Comparison of ENCODE assay signal across 8 mouse cellular contexts in genomic region chr17:24205908-24206361, GRCm38 (mm10). TPM values are rescaled to one million over a fixed set of nuclear protein-coding genes. Genes with fewer than 3 reads are reported as not detected.
DNase-seq lines count a peak whose midpoint lies in the region; ATAC-seq and TF ChIP-seq lines count a peak whose summit lies in the region.

No protein-coding gene starts in this region.

- no peaks in the 10 kb centered on the region for H3K36me3 ChIP-seq in heart, embryonic 10.5 days
- no peaks in the 10 kb centered on the region for H3K36me3 ChIP-seq in forebrain, embryonic 11.5 days (ENCODE audit: control insufficient read depth, insufficient read depth, low read length)
- H3K36me3 ChIP-seq in intestine, embryonic 15.5 days: no peaks in the 10 kb centered on the region
- no peaks in the 10 kb centered on the region for H3K36me3 ChIP-seq in lung, embryonic 14.5 days (ENCODE audit: insufficient read depth)
- no peaks in the 10 kb centered on the region for H3K36me3 ChIP-seq in small intestine, adult 2 months (ENCODE audit: control insufficient read depth, insufficient read depth, low read length)

- H3K9me3 ChIP-seq in heart, embryonic 10.5 days: no peaks in the 10 kb centered on the region
- H3K9me3 ChIP-seq in forebrain, embryonic 11.5 days (ENCODE audit: control insufficient read depth, low read length): no peaks in the 10 kb centered on the region
- H3K9me3 ChIP-seq in intestine, embryonic 15.5 days: no peaks in the 10 kb centered on the region
- H3K9me3 ChIP-seq in lung, embryonic 14.5 days (ENCODE audit: low read depth, low read length): no peaks in the 10 kb centered on the region

- H3K4me1 ChIP-seq in heart, embryonic 10.5 days: peaks cover 86% of the 10 kb centered on the region
- peaks cover 33% of the 10 kb centered on the region for H3K4me1 ChIP-seq in forebrain, embryonic 11.5 days (replicated peaks; ENCODE audit: control insufficient read depth, insufficient read depth, low read length)
- H3K4me1 ChIP-seq in intestine, embryonic 15.5 days (replicated peaks): peaks cover 77% of the 10 kb centered on the region
- H3K4me1 ChIP-seq in lung, embryonic 14.5 days (ENCODE audit: insufficient read depth): peaks cover 48% of the 10 kb centered on the region
- peaks cover 46% of the 10 kb centered on the region for H3K4me1 ChIP-seq in small intestine, adult 2 months (ENCODE audit: control insufficient read depth, insufficient read depth, insufficient read length, low read length)

- no peak for TF ChIP-seq CTCF in lung, embryonic 14.5 days (IDR thresholded peaks at IDR 0.05; ENCODE audit: low read depth)
- TF ChIP-seq CTCF in small intestine, adult 2 months (IDR thresholded peaks at IDR 0.05; ENCODE audit: extremely low read depth, insufficient read length, insufficient replicate concordance, low read depth, low read length): no peak

- WGBS in heart, embryonic 10.5 days: 6% methylated on average over 15 of the region's 15 CpGs
- 8% methylated on average over 15 of the region's 15 CpGs for WGBS in forebrain, embryonic 11.5 days
- 8% methylated on average over 15 of the region's 15 CpGs for WGBS in intestine, embryonic 15.5 days
- 4% methylated on average over 15 of the region's 15 CpGs for WGBS in lung, embryonic 14.5 days
- 5% methylated on average over 15 of the region's 15 CpGs for WGBS in small intestine, adult 2 months

- peaks cover 39% of the 10 kb centered on the region for H3K27me3 ChIP-seq in heart, embryonic 10.5 days (ENCODE audit: insufficient read depth, poor library complexity, severe bottlenecking)
- H3K27me3 ChIP-seq in forebrain, embryonic 11.5 days (ENCODE audit: control insufficient read depth, insufficient read depth, low read length): peaks cover 23% of the 10 kb centered on the region
- peaks cover 14% of the 10 kb centered on the region for H3K27me3 ChIP-seq in intestine, embryonic 15.5 days (replicated peaks)
- H3K27me3 ChIP-seq in lung, embryonic 14.5 days (ENCODE audit: insufficient read depth, low read length): peaks cover 20% of the 10 kb centered on the region
- peaks cover 23% of the 10 kb centered on the region for H3K27me3 ChIP-seq in small intestine, adult 2 months (ENCODE audit: control insufficient read depth, insufficient read depth, low read length)

- H3K4me3 ChIP-seq in heart, embryonic 10.5 days: peak overlapping the region; percentile 75
- peak overlapping the region; percentile 62 for H3K4me3 ChIP-seq in forebrain, embryonic 11.5 days (ENCODE audit: low read depth, low read length)
- peak overlapping the region; percentile 73 for H3K4me3 ChIP-seq in intestine, embryonic 15.5 days (replicated peaks)
- peak overlapping the region; percentile 71 for H3K4me3 ChIP-seq in lung, embryonic 14.5 days (ENCODE audit: low read depth, low read length)
- peak overlapping the region; percentile 76 for H3K4me3 ChIP-seq in small intestine, adult 2 months (ENCODE audit: low read depth, low read length)

- DNase-seq in heart, embryonic 10.5 days (ENCODE audit: low spot score): no peak
- DNase-seq in heart, adult 8-10 months (ENCODE audit: low spot score): no peak
- peak; percentile 73 for DNase-seq in MEL-GATA-1-ER (ENCODE audit: extremely low read depth, low read depth)
- DNase-seq in forebrain, embryonic 11.5 days (ENCODE audit: low spot score): no peak
- DNase-seq in lung, embryonic 14.5 days: peak; percentile 68
- no peak for DNase-seq in spleen, adult 18-20 months

- ATAC-seq in forebrain, embryonic 11.5 days (replicated peaks; ENCODE audit: low FRiP score): peak; percentile 39
- 0 out of 2 replicates have a peak, but pooled peaks have one; percentile 1 for ATAC-seq in intestine, embryonic 15.5 days
- peak; percentile 3 for ATAC-seq in lung, embryonic 14.5 days (ENCODE audit: insufficient read depth)

- H3K4me2 ChIP-seq in forebrain, embryonic 11.5 days (ENCODE audit: low read depth, low read length, severe bottlenecking): peak overlapping the region; percentile 95
- H3K4me2 ChIP-seq in intestine, embryonic 15.5 days (replicated peaks): peak overlapping the region; percentile 96
- peak overlapping the region; percentile 96 for H3K4me2 ChIP-seq in lung, embryonic 14.5 days

- peak overlapping the region; percentile 70 for H3K9ac ChIP-seq in forebrain, embryonic 11.5 days (ENCODE audit: low read length)
- H3K9ac ChIP-seq in intestine, embryonic 15.5 days: peak overlapping the region; percentile 78
- H3K9ac ChIP-seq in lung, embryonic 14.5 days: peak overlapping the region; percentile 45; the same call in 1 of the 2 replicates

- TF ChIP-seq POLR2A in small intestine, adult 2 months (IDR thresholded peaks at IDR 0.05; ENCODE audit: low read depth, low read length): no peak

- H3K27ac ChIP-seq in heart, embryonic 10.5 days: peak overlapping the region; percentile 87
- no peak overlapping the region for H3K27ac ChIP-seq in forebrain, embryonic 11.5 days (ENCODE audit: low read depth, low read length)
- H3K27ac ChIP-seq in intestine, embryonic 15.5 days: peak overlapping the region; percentile 48; the same call in 1 of the 2 replicates
- H3K27ac ChIP-seq in lung, embryonic 14.5 days (ENCODE audit: low read depth): peak overlapping the region; percentile 64
- H3K27ac ChIP-seq in small intestine, adult 2 months (ENCODE audit: insufficient read depth, low read depth, low read length): no peak overlapping the region

RNA-seq across cellular contexts. Expression of gene Tbc1d24, which starts 0.6 kb away (rescaled TPM):
- polyA plus RNA-seq in heart, embryonic 10.5 days (2016; fragmentation: Nextera tagmentation; extraction: Ambion mirVana): 5.3 TPM in 2 replicates
- total RNA-seq in heart, adult 8-10 months (2022): 10 to 100 TPM; 11.5 to 14.5 (median 12.6) TPM
- polyA plus RNA-seq in forebrain, embryonic 11.5 days (2014; fragmentation: Nextera tagmentation; extraction: Ambion mirVana): 8.3 and 8.4 TPM in 2 replicates
- 4.7 and 5.9 TPM in 2 replicates for polyA plus RNA-seq in intestine, embryonic 15.5 days (2015; fragmentation: Nextera tagmentation; extraction: Ambion mirVana)
- polyA plus RNA-seq in lung, embryonic 14.5 days (2014; fragmentation: Nextera tagmentation; extraction: Ambion mirVana): 6.4 and 7.0 TPM in 2 replicates
- polyA plus RNA-seq in small intestine, adult 2 months (2012; rRNA removed): 11.4 and 62.9 TPM in 2 replicates

RNA-seq across cellular contexts. Expression of gene Ntn3, which starts 3.4 kb away (rescaled TPM):
- 1.9 and 3.6 TPM in 2 replicates for polyA plus RNA-seq in heart, embryonic 10.5 days (2016; fragmentation: Nextera tagmentation; extraction: Ambion mirVana)
- 1 to 10 TPM in 2 of 4 experiments, under 1 TPM in 2; 0.66 to 1.5 (median 0.89) TPM for total RNA-seq in heart, adult 8-10 months (2022)
- 3.8 and 4.9 TPM in 2 replicates for polyA plus RNA-seq in forebrain, embryonic 11.5 days (2014; fragmentation: Nextera tagmentation; extraction: Ambion mirVana)
- polyA plus RNA-seq in intestine, embryonic 15.5 days (2015; fragmentation: Nextera tagmentation; extraction: Ambion mirVana): 5.9 and 6.2 TPM in 2 replicates
- 8.2 and 10.3 TPM in 2 replicates for polyA plus RNA-seq in lung, embryonic 14.5 days (2014; fragmentation: Nextera tagmentation; extraction: Ambion mirVana)
- 1.3 and 1.6 TPM in 2 replicates for polyA plus RNA-seq in small intestine, adult 2 months (2012; rRNA removed)

RNA-seq across cellular contexts. Expression of gene Tedc2, which starts 14.7 kb away (rescaled TPM):
- 9.9 and 10.0 TPM in 2 replicates for polyA plus RNA-seq in heart, embryonic 10.5 days (2016; fragmentation: Nextera tagmentation; extraction: Ambion mirVana)
- total RNA-seq in heart, adult 8-10 months (2022): 1 to 10 TPM; 1.7 to 2.9 (median 2.5) TPM
- 17.7 and 19.2 TPM in 2 replicates for polyA plus RNA-seq in forebrain, embryonic 11.5 days (2014; fragmentation: Nextera tagmentation; extraction: Ambion mirVana)
- polyA plus RNA-seq in intestine, embryonic 15.5 days (2015; fragmentation: Nextera tagmentation; extraction: Ambion mirVana): 9.9 and 10.1 TPM in 2 replicates
- polyA plus RNA-seq in lung, embryonic 14.5 days (2014; fragmentation: Nextera tagmentation; extraction: Ambion mirVana): 14.5 and 15.2 TPM in 2 replicates
- polyA plus RNA-seq in small intestine, adult 2 months (2012; rRNA removed): 4.2 and 4.6 TPM in 2 replicates

RNA-seq across cellular contexts. Expression of gene Atp6v0c, which starts 36.4 kb away (rescaled TPM):
- 538 and 598 TPM in 2 replicates for polyA plus RNA-seq in heart, embryonic 10.5 days (2016; fragmentation: Nextera tagmentation; extraction: Ambion mirVana)
- total RNA-seq in heart, adult 8-10 months (2022): 100 to 1,000 TPM; 224 to 240 (median 231) TPM
- polyA plus RNA-seq in forebrain, embryonic 11.5 days (2014; fragmentation: Nextera tagmentation; extraction: Ambion mirVana): 394 and 453 TPM in 2 replicates
- 572 and 634 TPM in 2 replicates for polyA plus RNA-seq in intestine, embryonic 15.5 days (2015; fragmentation: Nextera tagmentation; extraction: Ambion mirVana)
- polyA plus RNA-seq in lung, embryonic 14.5 days (2014; fragmentation: Nextera tagmentation; extraction: Ambion mirVana): 450 and 473 TPM in 2 replicates
- 549 and 948 TPM in 2 replicates for polyA plus RNA-seq in small intestine, adult 2 months (2012; rRNA removed)

RNA-seq across cellular contexts. Expression of gene Amdhd2, which starts 42.4 kb away (rescaled TPM):
- 40.0 and 44.5 TPM in 2 replicates for polyA plus RNA-seq in heart, embryonic 10.5 days (2016; fragmentation: Nextera tagmentation; extraction: Ambion mirVana)
- 10 to 100 TPM in 3 of 4 experiments, 1 to 10 TPM in 1; 9.4 to 12.4 (median 10.8) TPM for total RNA-seq in heart, adult 8-10 months (2022)
- polyA plus RNA-seq in forebrain, embryonic 11.5 days (2014; fragmentation: Nextera tagmentation; extraction: Ambion mirVana): 29.5 and 34.7 TPM in 2 replicates
- polyA plus RNA-seq in intestine, embryonic 15.5 days (2015; fragmentation: Nextera tagmentation; extraction: Ambion mirVana): 34.3 and 43.5 TPM in 2 replicates
- polyA plus RNA-seq in lung, embryonic 14.5 days (2014; fragmentation: Nextera tagmentation; extraction: Ambion mirVana): 23.6 and 33.3 TPM in 2 replicates
- 61.6 and 187 TPM in 2 replicates for polyA plus RNA-seq in small intestine, adult 2 months (2012; rRNA removed)

Comparison
In these comparisons a context has a peak if more than half of its experiments do, and no peak if none do; other contexts are left out.
1. DNase-seq: peak in MEL-GATA-1-ER (single experiment) and lung, embryonic 14.5 days (single experiment); none in heart, embryonic 10.5 days (single experiment), heart, adult 8-10 months (single experiment), forebrain, embryonic 11.5 days (single experiment) and spleen, adult 18-20 months (0 of 2).
2. H3K27ac ChIP-seq: peak in heart, embryonic 10.5 days (single experiment), intestine, embryonic 15.5 days (single experiment) and lung, embryonic 14.5 days (single experiment); none in forebrain, embryonic 11.5 days (single experiment) and small intestine, adult 2 months (single experiment).
3. Peak in every context shown above with its lines, with median percentiles within 50 percentile points of each other: H3K4me3 ChIP-seq, ATAC-seq, H3K4me2 ChIP-seq and H3K9ac ChIP-seq.